Mouse (Mus musculus) hindbrain, postnatal 0 days (tissue): ENCODE results near the gene Calcoco2. TPM values are rescaled to one million over a fixed set of nuclear protein-coding genes. Genes with fewer than 3 reads are reported as not detected.
A peak's percentile ranks its signal among the peaks of the same experiment; 100 is the strongest.

Experiments used
- ATAC-seq: fragments of 200-750 bp; cut with Nextera tagmentation; 2 replicates; pipeline ENCODE4 v1.8.0; 2017; ENCODE audit warnings: mild to moderate bottlenecking, moderate TSS enrichment, moderate library complexity
- DNase-seq: peaks from one replicate; pipeline ENCODE4 v3.0.0-alpha.2; 2015; ENCODE audit warnings: low spot score
- H3K27ac ChIP-seq: fragments of 300-500 bp; sonication (generic); 2 replicates; pipeline ENCODE4 v1.5.1; 2014; ENCODE audit warnings: mild to moderate bottlenecking
- H3K27me3 ChIP-seq: fragments of 300-500 bp; sonication (generic); 2 replicates; pipeline ENCODE4 v1.6.1; 2014; ENCODE audit warnings: low read length, mixed read lengths; ENCODE audit not compliant: insufficient read depth
- H3K36me3 ChIP-seq: fragments of 300-500 bp; sonication (generic); 2 replicates; pipeline ENCODE4 v1.6.1; 2014; ENCODE audit warnings: low read length, mixed read lengths; ENCODE audit not compliant: insufficient read depth
- H3K4me1 ChIP-seq: fragments of 300-500 bp; sonication (generic); 2 replicates; pipeline ENCODE4 v1.6.1; 2014; ENCODE audit warnings: antibody characterized with exemption, low read length, mixed read lengths; ENCODE audit not compliant: insufficient read depth
- H3K4me2 ChIP-seq: fragments of 300-500 bp; sonication (generic); 2 replicates; pipeline ENCODE4 v1.6.1; 2014; ENCODE audit warnings: low read depth, mild to moderate bottlenecking, low read length, moderate library complexity, mixed read lengths
- H3K4me3 ChIP-seq: fragments of 300-500 bp; sonication (generic); 2 replicates; pipeline ENCODE4 v1.5.1; 2014; ENCODE audit warnings: low read length
- H3K9ac ChIP-seq: fragments of 300-500 bp; sonication (generic); replicated peaks from 2 replicates; pipeline ENCODE4 v1.6.1; 2014; ENCODE audit warnings: mild to moderate bottlenecking, low read length, moderate library complexity, mixed read lengths
- H3K9me3 ChIP-seq: fragments of 300-500 bp; sonication (generic); 2 replicates; pipeline ENCODE4 v1.6.1; 2016; ENCODE audit warnings: low read length, mixed read lengths
- CTCF ChIP-seq: IDR thresholded peaks from 2 replicates; pipeline ENCODE4 v1.5.1; 2016; ENCODE audit warnings: antibody characterized with exemption, control low read depth, low read depth
- WGBS: fragments of 180-500 bp; shearing (Covaris S2); extraction: QIAGEN DNeasy Blood & Tissue Kit; methylation state at CpG from one replicate; pipeline ENCODE4 v1.1.7; 2014; 5-methylcytosine and 5-hydroxymethylcytosine counted together
- polyA plus RNA-seq: library from polyadenylated mRNA; unstranded; fragments of >200 nt; fragmentation: Nextera tagmentation; extraction: Ambion mirVana; gene quantifications from 2 replicates; pipeline ENCODE4 v1.2.1, GENCODE M21; 2015
- total RNA-seq: library from RNA; depleted of rRNA; stranded (reverse); fragments of >200 nt; gene quantifications from 2 replicates; pipeline ENCODE4 v1.2.3, GENCODE M21; 2014

Gene Calcoco2
- total and polyA plus RNA-seq, 2 experiments from 2014 or later, result 0.19 TPM; not detected in 1

DNA sequence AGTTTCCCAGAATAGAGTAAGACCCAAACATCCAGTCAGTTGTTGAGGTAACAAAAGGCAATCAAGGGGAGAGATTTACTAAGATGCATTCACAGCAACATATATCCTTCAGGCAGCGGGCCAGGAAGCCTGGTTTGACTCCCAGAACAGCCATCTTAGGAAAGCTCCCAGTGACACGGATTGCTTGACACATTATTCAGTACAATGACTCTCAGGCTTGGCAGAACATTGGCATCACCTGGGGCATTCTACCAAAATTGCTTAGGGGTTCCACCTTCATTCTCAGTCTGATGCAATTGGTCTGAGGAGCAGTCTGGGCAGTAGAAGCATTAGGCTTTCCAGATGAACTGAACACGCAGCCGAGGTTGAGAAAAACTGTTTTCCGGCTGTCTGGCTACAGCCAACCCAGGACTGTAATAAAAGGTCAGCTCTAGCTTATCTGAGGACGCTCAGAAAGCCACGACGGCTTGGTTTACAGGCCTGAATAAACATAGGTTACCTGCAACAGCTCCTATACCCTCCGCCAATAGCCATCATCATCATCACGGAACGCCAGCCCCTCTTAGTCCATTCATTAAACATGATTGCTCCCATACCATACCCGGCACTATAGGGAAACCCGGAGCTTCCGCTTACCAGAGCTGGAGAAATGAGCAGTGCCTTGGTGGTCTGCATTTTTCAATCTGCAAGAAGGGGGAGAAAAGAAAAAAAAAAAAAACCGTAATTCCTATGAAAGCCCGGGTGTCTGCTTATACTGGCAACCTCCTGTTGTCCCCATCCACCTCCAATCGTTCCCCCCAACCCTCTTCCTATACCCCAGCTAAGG is 37.2 kb downstream of the Calcoco2 start:
- H3K9ac ChIP-seq, result peak overlapping the region; percentile 84
- ATAC-seq, result no peak
- TF ChIP-seq CTCF, result no peak
- H3K27ac ChIP-seq, result peak overlapping the region; percentile 93
- H3K9me3 ChIP-seq, result no peaks in the 10 kb centered on the region
- peak; percentile 11 for DNase-seq
- peaks cover 6% of the 10 kb centered on the region; the same call in 1 of the 2 replicates for H3K36me3 ChIP-seq
- peak overlapping the region; percentile 88 for H3K4me3 ChIP-seq
- 26% methylated on average over 17 of the region's 17 CpGs for WGBS
- H3K27me3 ChIP-seq, result no peaks in the 10 kb centered on the region
- peak overlapping the region; percentile 86 for H3K4me2 ChIP-seq
- H3K4me1 ChIP-seq, result no peaks in the 10 kb centered on the region

DNA sequence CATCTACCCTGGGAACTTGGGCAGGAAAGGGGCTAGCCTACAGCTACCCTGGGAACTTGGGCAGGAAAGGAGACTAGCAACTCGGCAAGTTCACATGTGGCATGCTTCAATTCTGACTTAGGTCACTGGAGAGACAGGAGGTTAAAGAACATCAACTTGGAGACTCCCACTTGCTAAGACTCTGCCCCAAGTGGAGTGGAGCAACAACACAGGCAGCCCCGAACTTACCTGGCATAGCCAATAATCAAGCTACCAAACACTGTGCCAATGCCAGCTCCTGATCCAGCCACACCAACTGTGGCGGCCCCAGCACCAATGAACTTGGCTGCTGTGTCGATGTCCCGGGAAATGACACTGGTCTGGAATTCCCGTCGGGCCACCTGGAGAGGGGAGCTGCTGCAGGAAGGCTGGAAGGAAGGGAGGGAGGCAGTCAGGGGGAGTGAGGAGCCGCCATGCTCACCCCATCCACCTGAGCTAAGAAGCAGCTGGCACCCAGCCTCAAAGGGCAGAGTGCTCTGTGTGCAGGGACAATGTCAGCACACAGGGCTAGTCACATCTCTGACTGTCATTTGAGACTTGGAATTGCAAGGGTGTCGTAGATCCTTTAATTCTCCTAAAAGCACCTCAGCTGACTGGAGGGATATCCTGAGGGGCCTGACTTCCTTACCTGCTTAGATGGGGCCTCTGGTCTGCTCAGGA is 38.3 kb downstream of the Calcoco2 start:
- no peak for TF ChIP-seq CTCF
- DNase-seq (no peak), ATAC-seq (no peak)
- Histone ChIP-seq H3K9ac (peak overlapping the region; percentile 84; the same call in 1 of the 2 replicates), H3K4me1 (no peaks in the 10 kb centered on the region), H3K4me2 (peak overlapping the region; percentile 86), H3K27ac (no peak overlapping the region), H3K27me3 (no peaks in the 10 kb centered on the region), H3K36me3 (peaks cover 6% of the 10 kb centered on the region; the same call in 1 of the 2 replicates), H3K9me3 (no peaks in the 10 kb centered on the region), H3K4me3 (peak overlapping the region; percentile 88; the same call in 1 of the 2 replicates)
- WGBS, result 81% methylated on average over 8 of the region's 9 CpGs

DNA sequence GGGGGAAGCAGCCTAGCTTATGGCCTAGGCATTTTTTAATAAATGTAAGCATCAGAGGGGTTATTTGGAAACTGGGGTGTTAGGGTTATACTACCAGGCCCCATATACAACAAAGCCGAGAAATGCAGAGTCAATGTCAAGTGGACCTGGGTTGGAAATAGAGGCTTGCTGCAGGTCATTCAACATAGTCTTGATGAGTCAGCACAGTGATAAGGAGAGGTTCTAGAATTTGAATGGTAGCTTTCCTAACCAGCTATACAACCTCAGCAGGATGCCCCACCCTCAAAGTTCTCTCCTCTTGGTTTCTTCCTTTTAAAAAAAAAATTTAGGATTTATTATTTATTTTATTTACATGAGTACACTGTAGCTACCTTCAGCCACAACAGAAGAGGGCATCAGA is 40.8 kb downstream of the Calcoco2 start:
- no peak for TF ChIP-seq CTCF
- Histone ChIP-seq H3K36me3 (peaks cover 6% of the 10 kb centered on the region; the same call in 1 of the 2 replicates), H3K9me3 (no peaks in the 10 kb centered on the region), H3K4me3 (no peak overlapping the region), H3K4me2 (no peak overlapping the region), H3K27me3 (no peaks in the 10 kb centered on the region), H3K4me1 (no peaks in the 10 kb centered on the region), H3K9ac (no peak overlapping the region), H3K27ac (no peak overlapping the region)
- no peak for DNase-seq
- no peak for ATAC-seq
- WGBS, result 88% methylated on average over 1 of the region's 1 CpGs

DNA sequence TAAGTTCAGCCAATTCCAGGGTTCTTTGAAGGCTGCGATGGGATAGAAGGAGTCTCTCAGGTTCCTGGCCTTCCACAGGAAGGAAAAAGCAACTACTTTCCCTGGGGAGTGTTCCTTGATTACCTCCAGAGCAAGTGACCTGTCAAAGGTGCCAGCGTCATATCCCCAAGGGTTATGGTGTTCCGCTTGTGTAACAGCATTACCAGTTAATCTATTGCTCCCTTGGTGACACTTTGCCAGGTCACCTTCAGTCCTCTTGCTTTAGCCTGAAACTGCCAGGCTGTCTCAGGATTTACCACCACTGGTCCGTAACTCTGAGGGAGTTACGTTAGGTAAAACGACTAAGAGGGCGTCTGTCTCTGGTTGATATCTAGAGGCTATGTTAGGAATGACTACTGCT is 41.4 kb downstream of the Calcoco2 start:
- Histone ChIP-seq H3K27ac (no peak overlapping the region), H3K36me3 (peaks cover 6% of the 10 kb centered on the region; the same call in 1 of the 2 replicates), H3K4me1 (no peaks in the 10 kb centered on the region), H3K9me3 (no peaks in the 10 kb centered on the region), H3K4me2 (no peak overlapping the region), H3K27me3 (no peaks in the 10 kb centered on the region), H3K9ac (no peak overlapping the region), H3K4me3 (no peak overlapping the region)
- no peak for TF ChIP-seq CTCF
- 87% methylated on average over 7 of the region's 7 CpGs for WGBS
- DNase-seq, result no peak
- ATAC-seq, result no peak

DNA sequence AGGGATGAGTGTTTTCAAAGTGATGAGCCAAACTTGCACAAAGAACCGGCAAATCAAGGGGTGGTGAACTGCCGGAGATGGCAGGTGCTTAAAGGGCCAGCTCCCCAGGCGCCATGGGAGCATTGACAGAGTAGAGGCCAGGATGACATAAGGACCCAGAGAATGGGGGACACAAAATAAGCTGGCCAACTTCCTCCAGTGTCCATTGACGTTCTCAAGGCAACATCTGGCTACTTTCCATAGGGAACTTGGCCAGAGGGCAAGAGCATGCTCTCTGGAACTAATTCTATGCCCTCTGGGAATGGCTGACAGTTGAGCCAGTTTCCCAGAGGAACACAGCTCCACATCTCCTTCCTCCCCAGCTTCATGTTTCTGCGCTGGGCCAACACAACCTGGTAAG is 43.5 kb downstream of the Calcoco2 start:
- DNase-seq, result peak; percentile 49
- Histone ChIP-seq H3K36me3 (peaks cover 6% of the 10 kb centered on the region; the same call in 1 of the 2 replicates), H3K9me3 (no peaks in the 10 kb centered on the region), H3K4me1 (peaks cover 9% of the 10 kb centered on the region), H3K27ac (no peak overlapping the region), H3K4me2 (no peak overlapping the region), H3K9ac (no peak overlapping the region), H3K27me3 (no peaks in the 10 kb centered on the region), H3K4me3 (no peak overlapping the region)
- WGBS, result 53% methylated on average over 5 of the region's 5 CpGs
- no peak for TF ChIP-seq CTCF
- ATAC-seq, result no peak

DNA sequence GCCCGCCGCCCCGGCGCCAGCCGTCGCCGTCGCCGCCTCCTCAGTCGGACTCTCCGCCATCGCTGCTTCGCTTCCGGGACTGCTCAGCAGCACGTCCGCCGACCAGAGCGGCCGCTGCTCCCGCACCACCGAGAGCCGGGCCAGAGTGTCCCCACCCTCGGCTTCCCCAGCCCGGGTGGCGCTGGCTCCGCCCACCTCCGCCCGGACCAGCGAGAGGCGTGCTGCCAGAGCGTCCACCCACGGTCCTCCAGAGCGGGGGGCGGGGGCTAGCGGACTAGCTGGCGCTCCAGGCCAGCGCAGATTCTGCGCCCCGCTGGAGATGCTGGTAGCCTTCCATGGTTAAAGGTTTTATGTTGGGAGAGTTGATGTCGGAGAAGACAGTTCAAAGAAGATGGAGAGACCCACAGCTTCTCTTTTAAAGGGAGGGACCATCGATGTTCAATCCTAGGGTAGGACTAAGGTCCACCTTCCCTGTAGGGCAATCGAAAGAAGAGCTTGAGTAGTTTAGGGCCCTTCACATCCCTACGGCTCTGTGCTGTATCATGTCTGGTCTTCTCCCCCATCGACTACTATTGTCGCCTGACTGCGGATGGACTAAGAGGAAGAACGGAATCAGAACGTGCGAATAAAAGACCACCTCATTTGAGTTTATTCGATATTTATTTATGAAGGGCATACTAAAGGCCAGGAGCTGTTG is 46.4 kb downstream of the Calcoco2 start, which contains the start of gene Ube2z:
Gene Ube2z (minus strand): TSS at position 174 of the 697 bp plus-strand sequence.
- peak within 1 kb of the TSS; percentile 95 for H3K4me3 ChIP-seq
- peak; percentile 99 for ATAC-seq
- H3K4me1 ChIP-seq, result peaks cover 10% of the 10 kb centered on the region
- no peak for TF ChIP-seq CTCF
- 4% methylated on average over 35 of the region's 50 CpGs for WGBS
- peak; percentile 98 for DNase-seq
- peak within 1 kb of the TSS; percentile 86 for H3K27ac ChIP-seq
- H3K9ac ChIP-seq, result peak within 1 kb of the TSS; percentile 87
- no peaks in the 10 kb centered on the region for H3K27me3 ChIP-seq
- peaks cover 8% of the 10 kb centered on the region for H3K36me3 ChIP-seq
- H3K9me3 ChIP-seq, result no peaks in the 10 kb centered on the region
- H3K4me2 ChIP-seq, result peak within 1 kb of the TSS; percentile 93
